Mouse (Mus musculus) liver, embryonic 14.5 days (tissue): ENCODE results near the gene Casp4.

Source experiments
- CTCF ChIP-seq: IDR thresholded peaks from 2 replicates; pipeline ENCODE4 v1.5.1; 2016; ENCODE audit warnings: antibody characterized with exemption, low read depth, control low read depth
- EP300 ChIP-seq: IDR thresholded peaks from 2 replicates; pipeline ENCODE4 v1.6.1; 2016; ENCODE audit warnings: antibody characterized with exemption, low read depth

DNA sequence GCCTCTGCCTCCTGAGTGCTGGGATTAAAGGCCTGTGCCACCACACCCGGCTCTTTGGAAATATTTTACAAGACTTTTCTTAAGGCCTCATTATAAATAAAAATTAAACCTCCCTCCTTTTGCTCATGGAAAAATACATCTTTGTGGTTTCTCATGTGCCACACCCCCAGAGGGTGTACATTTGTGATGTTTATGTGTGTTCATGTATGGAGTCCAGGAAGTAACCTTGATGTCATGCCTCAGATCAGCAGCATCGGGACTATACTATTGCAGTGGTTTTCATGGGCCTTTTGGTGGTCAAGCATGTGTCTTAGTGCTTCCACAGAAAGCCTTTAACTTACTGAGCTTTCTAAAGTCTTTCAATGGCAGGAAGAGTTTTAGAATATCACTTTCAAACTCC, 38.4 kb upstream of the Casp4 start:
- TF ChIP-seq CTCF (no peak), EP300 (no peak)
